Mouse (Mus musculus): ENCODE results near the gene Amotl2. TPM values are rescaled to one million over a fixed set of nuclear protein-coding genes. Genes with fewer than 3 reads are reported as not detected.

The Amotl2 gene
- polyA plus RNA-seq, 1 experiment from 2014 or later, result 28.7 TPM

- 78% methylated on average over 1 of the region's 1 CpGs for WGBS (ENCODE audit: insufficient replicate concordance)
- H3K27ac ChIP-seq (ENCODE audit: low read depth, low read length), result no peak overlapping the region
- no peak for ATAC-seq (replicated peaks; ENCODE audit: insufficient number of reproducible peaks, low FRiP score, low TSS enrichment)
Measured at GRCm38 (mm10) chr9:102734739-102735075, 18.2 kb downstream of the Amotl2 start.

GRCm38 (mm10) chr9:102735231-102735630, 18.8 kb downstream of the Amotl2 start:
- ATAC-seq (replicated peaks; ENCODE audit: insufficient number of reproducible peaks, low FRiP score, low TSS enrichment), result no peak
- Histone ChIP-seq H3K4me2 (no peak overlapping the region), H3K9ac (ENCODE audit: low read depth, low read length) (no peak overlapping the region), H3K4me3 (ENCODE audit: low read depth, low read length) (no peak overlapping the region), H3K9me3 (replicated peaks; ENCODE audit: control insufficient read depth, low read length) (no peaks in the 10 kb centered on the region), H3K27ac (ENCODE audit: low read depth, low read length) (no peak overlapping the region), H3K27me3 (ENCODE audit: control insufficient read depth, insufficient read depth, low read length) (no peaks in the 10 kb centered on the region), H3K4me1 (ENCODE audit: control insufficient read depth, insufficient read depth, low read length) (peaks cover 13% of the 10 kb centered on the region; the same call in 1 of the 2 replicates), H3K36me3 (ENCODE audit: control insufficient read depth, insufficient read depth, low read length) (peaks cover 29% of the 10 kb centered on the region)
- 74% methylated on average over 3 of the region's 3 CpGs for WGBS (ENCODE audit: insufficient replicate concordance)

More at GRCm38 (mm10) chr9:102734739-102735075, 18.2 kb downstream of the Amotl2 start:
- Histone ChIP-seq H3K9ac (ENCODE audit: low read depth, low read length) (no peak overlapping the region), H3K9me3 (replicated peaks; ENCODE audit: control insufficient read depth, low read length) (no peaks in the 10 kb centered on the region), H3K4me2 (no peak overlapping the region), H3K4me3 (ENCODE audit: low read depth, low read length) (no peak overlapping the region), H3K36me3 (ENCODE audit: control insufficient read depth, insufficient read depth, low read length) (peaks cover 34% of the 10 kb centered on the region), H3K27me3 (ENCODE audit: control insufficient read depth, insufficient read depth, low read length) (no peaks in the 10 kb centered on the region), H3K4me1 (ENCODE audit: control insufficient read depth, insufficient read depth, low read length) (peaks cover 16% of the 10 kb centered on the region; the same call in 1 of the 2 replicates)

- Histone ChIP-seq H3K4me1 (ENCODE audit: control insufficient read depth, insufficient read depth, low read length) (peaks cover 8% of the 10 kb centered on the region; the same call in 1 of the 2 replicates), H3K9ac (ENCODE audit: low read depth, low read length) (no peak overlapping the region), H3K4me2 (no peak overlapping the region), H3K36me3 (ENCODE audit: control insufficient read depth, insufficient read depth, low read length) (peaks cover 23% of the 10 kb centered on the region), H3K9me3 (replicated peaks; ENCODE audit: control insufficient read depth, low read length) (no peaks in the 10 kb centered on the region), H3K27me3 (ENCODE audit: control insufficient read depth, insufficient read depth, low read length) (no peaks in the 10 kb centered on the region), H3K4me3 (ENCODE audit: low read depth, low read length) (no peak overlapping the region), H3K27ac (ENCODE audit: low read depth, low read length) (no peak overlapping the region)
- 48% methylated on average over 1 of the region's 1 CpGs for WGBS (ENCODE audit: insufficient replicate concordance)
- ATAC-seq (replicated peaks; ENCODE audit: insufficient number of reproducible peaks, low FRiP score, low TSS enrichment), result no peak
Measured at GRCm38 (mm10) chr9:102735996-102736395, 19.5 kb downstream of the Amotl2 start.

- Histone ChIP-seq H3K27ac (ENCODE audit: low read depth, low read length) (no peak overlapping the region), H3K4me2 (no peak overlapping the region), H3K9me3 (replicated peaks; ENCODE audit: control insufficient read depth, low read length) (no peaks in the 10 kb centered on the region), H3K36me3 (ENCODE audit: control insufficient read depth, insufficient read depth, low read length) (peaks cover 8% of the 10 kb centered on the region), H3K27me3 (ENCODE audit: control insufficient read depth, insufficient read depth, low read length) (no peaks in the 10 kb centered on the region), H3K9ac (ENCODE audit: low read depth, low read length) (no peak overlapping the region), H3K4me1 (ENCODE audit: control insufficient read depth, insufficient read depth, low read length) (0 out of 2 replicates have a peak, but pooled peaks cover 3% of the 10 kb centered on the region), H3K4me3 (ENCODE audit: low read depth, low read length) (no peak overlapping the region)
- no peak for ATAC-seq (replicated peaks; ENCODE audit: insufficient number of reproducible peaks, low FRiP score, low TSS enrichment)
- 36% methylated on average over 1 of the region's 1 CpGs for WGBS (ENCODE audit: insufficient replicate concordance)
Measured at GRCm38 (mm10) chr9:102737405-102737804, 20.9 kb downstream of the Amotl2 start.

GRCm38 (mm10) chr9:102746753-102747152, 30.3 kb downstream of the Amotl2 start:
- Histone ChIP-seq H3K4me1 (ENCODE audit: control insufficient read depth, insufficient read depth, low read length) (no peaks in the 10 kb centered on the region), H3K9ac (ENCODE audit: low read depth, low read length) (no peak overlapping the region), H3K4me2 (no peak overlapping the region), H3K9me3 (replicated peaks; ENCODE audit: control insufficient read depth, low read length) (no peaks in the 10 kb centered on the region), H3K27me3 (ENCODE audit: control insufficient read depth, insufficient read depth, low read length) (no peaks in the 10 kb centered on the region), H3K4me3 (ENCODE audit: low read depth, low read length) (no peak overlapping the region), H3K36me3 (ENCODE audit: control insufficient read depth, insufficient read depth, low read length) (no peaks in the 10 kb centered on the region), H3K27ac (ENCODE audit: low read depth, low read length) (no peak overlapping the region)
- no peak for ATAC-seq (replicated peaks; ENCODE audit: insufficient number of reproducible peaks, low FRiP score, low TSS enrichment)
- 77% methylated on average over 5 of the region's 5 CpGs for WGBS (ENCODE audit: insufficient replicate concordance)

- Histone ChIP-seq H3K36me3 (ENCODE audit: control insufficient read depth, insufficient read depth, low read length) (no peaks in the 10 kb centered on the region), H3K27ac (ENCODE audit: low read depth, low read length) (no peak overlapping the region), H3K9me3 (replicated peaks; ENCODE audit: control insufficient read depth, low read length) (no peaks in the 10 kb centered on the region), H3K27me3 (ENCODE audit: control insufficient read depth, insufficient read depth, low read length) (no peaks in the 10 kb centered on the region), H3K4me3 (ENCODE audit: low read depth, low read length) (no peak overlapping the region), H3K4me1 (ENCODE audit: control insufficient read depth, insufficient read depth, low read length) (no peaks in the 10 kb centered on the region), H3K4me2 (no peak overlapping the region), H3K9ac (ENCODE audit: low read depth, low read length) (no peak overlapping the region)
- WGBS (ENCODE audit: insufficient replicate concordance), result 60% methylated on average over 5 of the region's 5 CpGs
- no peak for ATAC-seq (replicated peaks; ENCODE audit: insufficient number of reproducible peaks, low FRiP score, low TSS enrichment)
Measured at GRCm38 (mm10) chr9:102747902-102748301, 31.4 kb downstream of the Amotl2 start.

- ATAC-seq (replicated peaks; ENCODE audit: insufficient number of reproducible peaks, low FRiP score, low TSS enrichment), result no peak
- Histone ChIP-seq H3K4me2 (no peak overlapping the region), H3K27ac (ENCODE audit: low read depth, low read length) (no peak overlapping the region), H3K4me1 (ENCODE audit: control insufficient read depth, insufficient read depth, low read length) (no peaks in the 10 kb centered on the region), H3K9ac (ENCODE audit: low read depth, low read length) (no peak overlapping the region), H3K27me3 (ENCODE audit: control insufficient read depth, insufficient read depth, low read length) (no peaks in the 10 kb centered on the region), H3K36me3 (ENCODE audit: control insufficient read depth, insufficient read depth, low read length) (no peaks in the 10 kb centered on the region), H3K9me3 (replicated peaks; ENCODE audit: control insufficient read depth, low read length) (no peaks in the 10 kb centered on the region), H3K4me3 (ENCODE audit: low read depth, low read length) (no peak overlapping the region)
- 75% methylated on average over 11 of the region's 11 CpGs for WGBS (ENCODE audit: insufficient replicate concordance)
Measured at GRCm38 (mm10) chr9:102749216-102749615, 32.7 kb downstream of the Amotl2 start.

- 76% methylated on average over 5 of the region's 5 CpGs for WGBS (ENCODE audit: insufficient replicate concordance)
- Histone ChIP-seq H3K9ac (ENCODE audit: low read depth, low read length) (no peak overlapping the region), H3K4me2 (no peak overlapping the region), H3K9me3 (replicated peaks; ENCODE audit: control insufficient read depth, low read length) (no peaks in the 10 kb centered on the region), H3K4me3 (ENCODE audit: low read depth, low read length) (no peak overlapping the region), H3K27me3 (ENCODE audit: control insufficient read depth, insufficient read depth, low read length) (no peaks in the 10 kb centered on the region), H3K36me3 (ENCODE audit: control insufficient read depth, insufficient read depth, low read length) (no peaks in the 10 kb centered on the region), H3K4me1 (ENCODE audit: control insufficient read depth, insufficient read depth, low read length) (peaks cover 4% of the 10 kb centered on the region; the same call in 1 of the 2 replicates), H3K27ac (ENCODE audit: low read depth, low read length) (no peak overlapping the region)
- no peak for ATAC-seq (replicated peaks; ENCODE audit: insufficient number of reproducible peaks, low FRiP score, low TSS enrichment)
Measured at GRCm38 (mm10) chr9:102751632-102752303, 35.3 kb downstream of the Amotl2 start.

- H3K9me3 ChIP-seq (replicated peaks; ENCODE audit: control insufficient read depth, low read length), result no peaks in the 10 kb centered on the region
- H3K4me1 ChIP-seq (ENCODE audit: control insufficient read depth, insufficient read depth, low read length), result peaks cover 4% of the 10 kb centered on the region; the same call in 1 of the 2 replicates
- no peaks in the 10 kb centered on the region for H3K27me3 ChIP-seq (ENCODE audit: control insufficient read depth, insufficient read depth, low read length)
- no peak overlapping the region for H3K9ac ChIP-seq (ENCODE audit: low read depth, low read length)
- H3K4me2 ChIP-seq, result no peak overlapping the region
- ATAC-seq (replicated peaks; ENCODE audit: insufficient number of reproducible peaks, low FRiP score, low TSS enrichment), result no peak
- no peaks in the 10 kb centered on the region for H3K36me3 ChIP-seq (ENCODE audit: control insufficient read depth, insufficient read depth, low read length)
- H3K4me3 ChIP-seq (ENCODE audit: low read depth, low read length), result no peak overlapping the region
- no peak overlapping the region for H3K27ac ChIP-seq (ENCODE audit: low read depth, low read length)
Measured at GRCm38 (mm10) chr9:102753299-102753698, 36.8 kb downstream of the Amotl2 start.

Data from heart, embryonic 11.5 days (tissue).